Mouse (Mus musculus): ENCODE measurements around the gene Olfr90.
A peak's percentile ranks its signal among the peaks of the same experiment; 100 is the strongest.
"Not testable (repeated sequence)": the region's sequence is repeated elsewhere in the genome, so short reads cannot be mapped to it uniquely, and the experiment has no call there.

Gene Olfr90

GRCm38 (mm10) chr17:37088399-37088798, at the start of gene Olfr90:
Gene Olfr90 (minus strand): TSS chr17:37088499.
- no peak for DNase-seq (ENCODE audit: low read depth, low spot score)

- not testable (repeated sequence) for DNase-seq (ENCODE audit: low read depth, low spot score)
Measured at GRCm38 (mm10) chr17:37131366-37131765, 43.1 kb upstream of the Olfr90 start.

- no peak for DNase-seq (ENCODE audit: low read depth, low spot score)
Measured at GRCm38 (mm10) chr17:37119988-37120387, 31.7 kb upstream of the Olfr90 start, which contains the start of gene Olfr92. Gene Olfr92 (minus strand): TSS chr17:37120088.

GRCm38 (mm10) chr17:37098178-37098577, 9.9 kb upstream of the Olfr90 start, which contains the start of gene Olfr91:
Gene Olfr91 (minus strand): TSS chr17:37098278.
- no peak for DNase-seq (ENCODE audit: low read depth, low spot score)

- DNase-seq (ENCODE audit: low read depth, low spot score), result no peak
Measured at GRCm38 (mm10) chr17:37093289-37093688, 5.0 kb upstream of the Olfr90 start.

GRCm38 (mm10) chr17:37092198-37092597, 3.9 kb upstream of the Olfr90 start:
- no peak for DNase-seq (ENCODE audit: low read depth, low spot score)

- no peak for DNase-seq (ENCODE audit: low read depth, low spot score)
Measured at GRCm38 (mm10) chr17:37085545-37085944, 2.8 kb downstream of the Olfr90 start.

- no peak for DNase-seq (ENCODE audit: low read depth, low spot score)
Measured at GRCm38 (mm10) chr17:37084632-37085031, 3.7 kb downstream of the Olfr90 start.

- peak; percentile 80 for DNase-seq (ENCODE audit: low read depth, low spot score)
Measured at GRCm38 (mm10) chr17:37083327-37083726, 5.0 kb downstream of the Olfr90 start.

- DNase-seq (ENCODE audit: low read depth, low spot score), result no peak
Measured at GRCm38 (mm10) chr17:37081659-37082058, 6.6 kb downstream of the Olfr90 start.

GRCm38 (mm10) chr17:37080119-37080518, 8.2 kb downstream of the Olfr90 start:
- peak; percentile 26 for DNase-seq (ENCODE audit: low read depth, low spot score)

GRCm38 (mm10) chr17:37078990-37079389, 9.3 kb downstream of the Olfr90 start:
- peak; percentile 12 for DNase-seq (ENCODE audit: low read depth, low spot score)

GRCm38 (mm10) chr17:37078193-37078592, 10.1 kb downstream of the Olfr90 start:
- no peak for DNase-seq (ENCODE audit: low read depth, low spot score)

- DNase-seq (ENCODE audit: low read depth, low spot score), result no peak
Measured at GRCm38 (mm10) chr17:37075766-37076165, 12.5 kb downstream of the Olfr90 start.

GRCm38 (mm10) chr17:37075181-37075580, 13.1 kb downstream of the Olfr90 start:
- no peak for DNase-seq (ENCODE audit: low read depth, low spot score)

- DNase-seq (ENCODE audit: low read depth, low spot score), result no peak
Measured at GRCm38 (mm10) chr17:37072730-37073276, 15.5 kb downstream of the Olfr90 start.

- no peak for DNase-seq (ENCODE audit: low read depth, low spot score)
Measured at GRCm38 (mm10) chr17:37072080-37072729, 16.1 kb downstream of the Olfr90 start.

- no peak for DNase-seq (ENCODE audit: low read depth, low spot score)
Measured at GRCm38 (mm10) chr17:37070121-37070520, 18.2 kb downstream of the Olfr90 start.

- no peak for DNase-seq (ENCODE audit: low read depth, low spot score)
Measured at GRCm38 (mm10) chr17:37067861-37068260, 20.4 kb downstream of the Olfr90 start.

- no peak for DNase-seq (ENCODE audit: low read depth, low spot score)
Measured at GRCm38 (mm10) chr17:37065993-37066392, 22.3 kb downstream of the Olfr90 start.

GRCm38 (mm10) chr17:37063686-37064495, 24.4 kb downstream of the Olfr90 start:
- DNase-seq (ENCODE audit: low read depth, low spot score), result no peak

GRCm38 (mm10) chr17:37063063-37063462, 25.2 kb downstream of the Olfr90 start:
- no peak for DNase-seq (ENCODE audit: low read depth, low spot score)

Measured in mesoderm, embryonic 11.5 days (tissue).